Mouse (Mus musculus) erythroblast, embryonic 14.5 days (primary cell): ENCODE results near the gene BC017158.

ENCODE experiments used
- GATA1 ChIP-seq: IDR thresholded peaks from 2 replicates; pipeline ENCODE4 v1.6.1; 2012; ENCODE audit warnings: low read length, inconsistent platforms, mixed read lengths
- TAL1 ChIP-seq: IDR thresholded peaks from 3 replicates; pipeline ENCODE4 v1.6.1; 2012; ENCODE audit warnings: low read length, inconsistent platforms, mixed read lengths

GRCm38 (mm10) chr7:128267813-128268212 lies 30.2 kb downstream of the BC017158 start:
- TF ChIP-seq TAL1 (no peak), GATA1 (no peak)
